Mouse (Mus musculus) ES-Bruce4 (cell line): ENCODE data around the gene Sptssa. TPM values are rescaled to one million over a fixed set of nuclear protein-coding genes. Genes with fewer than 3 reads are reported as not detected.

ENCODE experiments used
- H3K27ac ChIP-seq: 2 replicates; pipeline ENCODE4 v1.5.1; 2012; ENCODE audit warnings: low read length, inconsistent platforms; ENCODE audit not compliant: insufficient read depth
- H3K27me3 ChIP-seq: 2 replicates; pipeline ENCODE4 v1.6.1; 2012; ENCODE audit warnings: mild to moderate bottlenecking, low read length, inconsistent platforms; ENCODE audit not compliant: control insufficient read depth, poor library complexity, insufficient read depth, severe bottlenecking
- H3K36me3 ChIP-seq: 2 replicates; pipeline ENCODE4 v1.6.1; 2012; ENCODE audit warnings: inconsistent platforms, mild to moderate bottlenecking, low read length, moderate library complexity; ENCODE audit not compliant: control insufficient read depth, poor library complexity, insufficient read depth, severe bottlenecking
- H3K4me1 ChIP-seq: one replicate; pipeline ENCODE4 v1.8.1; 2011; ENCODE audit warnings: low read length; ENCODE audit not compliant: control insufficient read depth, insufficient read depth
- H3K4me3 ChIP-seq: 2 replicates; pipeline ENCODE4 v1.5.1; 2011; ENCODE audit warnings: low read depth, mild to moderate bottlenecking, low read length
- H3K9ac ChIP-seq: 2 replicates; pipeline ENCODE4 v1.6.1; 2012; ENCODE audit warnings: low read depth, mild to moderate bottlenecking, inconsistent platforms; ENCODE audit not compliant: poor library complexity, severe bottlenecking
- H3K9me3 ChIP-seq: replicated peaks from 2 replicates; pipeline ENCODE4 v1.6.1; 2012; ENCODE audit warnings: mild to moderate bottlenecking, low read length, inconsistent platforms; ENCODE audit not compliant: control insufficient read depth, poor library complexity, insufficient read depth, severe bottlenecking
- CTCF ChIP-seq: IDR thresholded peaks from one replicate; pipeline ENCODE4 v1.8.1; 2011; ENCODE audit warnings: low read depth, low read length
- EP300 ChIP-seq: IDR thresholded peaks from 2 replicates; pipeline ENCODE4 v1.6.1; 2011; ENCODE audit warnings: low read depth, low read length; ENCODE audit not compliant: insufficient read depth
- POLR2A ChIP-seq: IDR thresholded peaks from one replicate; pipeline ENCODE4 v1.8.1; 2011; ENCODE audit warnings: low read length; ENCODE audit not compliant: insufficient read depth
- polyA plus RNA-seq: library from polyadenylated mRNA; stranded (reverse); fragments of >200 nt; gene quantifications from 2 replicates; pipeline ENCODE4 v1.2.4, GENCODE M21; 2011; ENCODE audit warnings: low read depth; ENCODE audit not compliant: missing spikeins, insufficient read depth, insufficient read length

The Sptssa gene
- polyA plus RNA-seq = 21.4 and 28.6 TPM in 2 replicates

GRCm38 (mm10) chr12:54656396-54657171, at the start of gene Sptssa:
Gene Sptssa (minus strand): TSS chr12:54656573.
- Histone ChIP-seq H3K9me3 (no peaks in the 10 kb centered on the region), H3K4me1 (no peaks in the 10 kb centered on the region), H3K36me3 (no peaks in the 10 kb centered on the region), H3K27me3 (no peaks in the 10 kb centered on the region), H3K9ac (peak within 1 kb of the TSS; percentile 77), H3K4me3 (peak within 1 kb of the TSS; percentile 96), H3K27ac (0 out of 2 replicates have a peak within 1 kb of the TSS, but pooled peaks have one; percentile 2)
- no peak for TF ChIP-seq EP300
- TF ChIP-seq POLR2A = peak; percentile 51

- no peak overlapping the region for H3K27ac ChIP-seq
- H3K9me3 ChIP-seq = no peaks in the 10 kb centered on the region
- no peaks in the 10 kb centered on the region for H3K4me1 ChIP-seq
- H3K27me3 ChIP-seq = no peaks in the 10 kb centered on the region
- no peaks in the 10 kb centered on the region for H3K36me3 ChIP-seq
- H3K4me3 ChIP-seq = no peak overlapping the region
- TF ChIP-seq CTCF (no peak), EP300 (no peak), POLR2A (no peak)
- no peak overlapping the region for H3K9ac ChIP-seq
These were observed 43.0 kb upstream of the Sptssa start for GRCm38 (mm10) chr12:54699394-54699793.

- H3K36me3 ChIP-seq = no peaks in the 10 kb centered on the region
- TF ChIP-seq POLR2A (no peak), CTCF (no peak), EP300 (no peak)
- H3K27me3 ChIP-seq = no peaks in the 10 kb centered on the region
- no peaks in the 10 kb centered on the region for H3K9me3 ChIP-seq
- no peak overlapping the region for H3K4me3 ChIP-seq
- H3K9ac ChIP-seq = no peak overlapping the region
- H3K4me1 ChIP-seq = no peaks in the 10 kb centered on the region
- no peak overlapping the region for H3K27ac ChIP-seq
These were observed 41.4 kb upstream of the Sptssa start for GRCm38 (mm10) chr12:54697791-54698250.

- Histone ChIP-seq H3K27ac (no peak overlapping the region), H3K36me3 (no peaks in the 10 kb centered on the region), H3K4me3 (no peak overlapping the region), H3K9ac (no peak overlapping the region), H3K9me3 (no peaks in the 10 kb centered on the region), H3K4me1 (no peaks in the 10 kb centered on the region), H3K27me3 (no peaks in the 10 kb centered on the region)
- TF ChIP-seq EP300 (no peak), CTCF (no peak), POLR2A (no peak)
These were observed 40.7 kb upstream of the Sptssa start for GRCm38 (mm10) chr12:54697003-54697597.

GRCm38 (mm10) chr12:54696242-54697002, 40.0 kb upstream of the Sptssa start:
- H3K9me3 ChIP-seq = no peaks in the 10 kb centered on the region
- peak overlapping the region; percentile 83 for H3K4me3 ChIP-seq
- 0 out of 2 replicates have a peak, but pooled peaks cover under 1% of the 10 kb centered on the region for H3K36me3 ChIP-seq
- H3K4me1 ChIP-seq = no peaks in the 10 kb centered on the region
- TF ChIP-seq EP300 = peak; percentile 65; the same call in 1 of the 2 replicates
- TF ChIP-seq CTCF = no peak
- peak; percentile 100 for TF ChIP-seq POLR2A
- no peaks in the 10 kb centered on the region for H3K27me3 ChIP-seq
- H3K27ac ChIP-seq = no peak overlapping the region; the same call in 1 of the 2 replicates
- peak overlapping the region; percentile 69 for H3K9ac ChIP-seq
